Mouse (Mus musculus) erythroblast, embryonic 14.5 days (primary cell): ENCODE measurements around the gene Vstm2l. TPM values are rescaled to one million over a fixed set of nuclear protein-coding genes. Genes with fewer than 3 reads are reported as not detected.

Source experiments
- H3K27me3 ChIP-seq: 2 replicates; pipeline ENCODE4 v1.6.1; 2012; ENCODE audit warnings: inconsistent platforms; ENCODE audit not compliant: control insufficient read depth
- H3K36me3 ChIP-seq: 2 replicates; pipeline ENCODE4 v1.6.1; 2012; ENCODE audit warnings: mild to moderate bottlenecking, inconsistent platforms; ENCODE audit not compliant: control insufficient read depth
- H3K4me1 ChIP-seq: 2 replicates; pipeline ENCODE4 v1.6.1; 2012; ENCODE audit warnings: inconsistent platforms; ENCODE audit not compliant: control insufficient read depth
- H3K4me3 ChIP-seq: replicated peaks from 2 replicates; pipeline ENCODE3; 2012; ENCODE audit warnings: moderate library complexity, mild to moderate bottlenecking, inconsistent platforms
- H3K9me3 ChIP-seq: 2 replicates; pipeline ENCODE4 v1.6.1; 2012; ENCODE audit warnings: low read length, inconsistent platforms, mixed read lengths; ENCODE audit not compliant: control insufficient read depth
- GATA1 ChIP-seq: IDR thresholded peaks from 2 replicates; pipeline ENCODE4 v1.6.1; 2012; ENCODE audit warnings: low read length, inconsistent platforms, mixed read lengths
- TAL1 ChIP-seq: IDR thresholded peaks from 3 replicates; pipeline ENCODE4 v1.6.1; 2012; ENCODE audit warnings: low read length, inconsistent platforms, mixed read lengths
- polyA plus RNA-seq: library from polyadenylated mRNA; stranded (reverse); fragments of >175 nt; gene quantifications from 2 replicates; pipeline ENCODE4 v1.2.3, GENCODE M21; 2012

The Vstm2l gene
- polyA plus RNA-seq, result not detected in 2 replicates

DNA sequence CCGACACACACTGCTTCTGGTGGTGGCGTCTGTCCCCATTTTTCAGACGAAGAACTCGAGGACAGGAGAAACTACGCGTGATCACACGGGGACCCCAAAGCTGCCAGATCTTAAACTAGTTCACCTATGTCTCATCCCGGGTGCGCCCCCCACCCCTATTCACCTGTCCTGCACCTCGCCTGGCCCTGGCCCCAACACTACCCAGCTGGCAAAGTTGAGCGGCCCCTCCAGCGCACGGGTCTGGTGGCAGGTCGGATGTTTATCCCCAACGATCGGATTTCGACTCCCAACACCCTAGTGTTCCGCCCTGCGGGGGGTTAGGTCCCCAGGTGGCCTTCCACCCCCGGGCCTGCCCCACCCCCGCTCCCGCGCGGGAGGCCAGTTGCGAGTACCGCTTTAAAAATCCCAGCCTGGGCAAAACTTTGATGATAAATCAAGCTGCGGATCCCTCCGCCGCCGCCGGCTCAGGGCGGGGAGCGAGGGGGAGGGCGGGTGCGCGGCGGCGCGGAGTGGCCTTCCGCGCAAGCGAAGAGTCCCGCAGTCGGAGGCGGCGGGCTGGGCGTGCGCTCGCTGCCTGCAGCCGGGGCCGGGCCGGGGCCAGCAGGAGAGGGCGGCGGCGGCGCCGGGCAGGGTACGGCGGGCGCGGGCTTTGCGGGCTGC lies at the start of gene Vstm2l:
Gene Vstm2l, plus strand, starts transcription at position 549 of the 660 bp plus-strand sequence.
- Histone ChIP-seq H3K4me3 (no peak within 1 kb of the TSS), H3K36me3 (no peaks in the 10 kb centered on the region), H3K27me3 (peaks cover 43% of the 10 kb centered on the region), H3K9me3 (no peaks in the 10 kb centered on the region), H3K4me1 (no peaks in the 10 kb centered on the region)
- TF ChIP-seq GATA1 (no peak), TAL1 (no peak)

DNA sequence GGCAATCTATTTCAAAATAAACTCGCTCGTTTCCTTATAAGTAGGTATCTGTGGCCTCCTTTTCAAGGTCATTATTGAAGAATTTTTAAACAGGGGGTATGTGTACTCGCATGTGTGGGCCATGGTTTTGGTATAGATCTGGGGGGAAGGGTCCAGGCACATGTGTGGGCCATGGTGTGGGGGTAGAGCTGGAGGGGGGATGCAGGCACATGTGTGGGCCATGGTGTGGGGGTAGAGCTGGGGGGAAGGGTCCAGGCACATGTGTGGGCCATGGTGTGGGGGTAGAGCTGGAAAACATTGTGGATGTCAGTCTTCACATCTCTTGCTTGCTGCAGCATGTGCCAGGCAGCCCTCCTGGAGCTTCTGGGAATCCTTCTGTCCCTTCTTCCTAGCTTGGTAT lies 47.3 kb upstream of the Vstm2l start:
- no peaks in the 10 kb centered on the region; the same call in 1 of the 2 replicates for H3K4me1 ChIP-seq

DNA sequence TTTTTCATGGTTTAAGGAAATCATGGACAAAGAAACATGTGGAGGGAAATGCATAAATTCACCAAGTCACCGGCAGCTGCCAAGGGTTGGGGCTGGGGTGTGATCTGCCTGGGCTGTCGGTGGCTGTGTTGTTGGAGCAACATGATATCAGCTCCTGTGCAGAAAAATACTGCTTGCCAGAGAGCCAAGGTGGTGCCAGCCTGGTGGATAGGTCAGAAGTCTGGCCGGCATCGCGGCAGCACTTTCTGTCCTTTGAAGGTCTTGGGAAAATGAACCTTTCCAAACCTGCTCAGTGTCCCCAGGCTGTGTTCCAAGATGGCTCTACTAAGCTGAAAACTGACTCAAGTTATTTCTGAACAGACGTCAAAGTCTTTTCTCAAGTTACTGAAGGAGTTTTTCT lies 44.2 kb upstream of the Vstm2l start:
- Histone ChIP-seq H3K36me3 (peaks cover 21% of the 10 kb centered on the region), H3K9me3 (no peaks in the 10 kb centered on the region), H3K27me3 (no peaks in the 10 kb centered on the region), H3K4me3 (no peak overlapping the region), H3K4me1 (no peaks in the 10 kb centered on the region)
- TF ChIP-seq TAL1 (no peak), GATA1 (no peak)

More for the DNA sequence above, 47.3 kb upstream of the Vstm2l start:
- H3K9me3 ChIP-seq, result no peaks in the 10 kb centered on the region
- no peak for TF ChIP-seq GATA1
- no peak for TF ChIP-seq TAL1
- H3K27me3 ChIP-seq, result no peaks in the 10 kb centered on the region
- H3K36me3 ChIP-seq, result peaks cover 14% of the 10 kb centered on the region
- no peak overlapping the region for H3K4me3 ChIP-seq

DNA sequence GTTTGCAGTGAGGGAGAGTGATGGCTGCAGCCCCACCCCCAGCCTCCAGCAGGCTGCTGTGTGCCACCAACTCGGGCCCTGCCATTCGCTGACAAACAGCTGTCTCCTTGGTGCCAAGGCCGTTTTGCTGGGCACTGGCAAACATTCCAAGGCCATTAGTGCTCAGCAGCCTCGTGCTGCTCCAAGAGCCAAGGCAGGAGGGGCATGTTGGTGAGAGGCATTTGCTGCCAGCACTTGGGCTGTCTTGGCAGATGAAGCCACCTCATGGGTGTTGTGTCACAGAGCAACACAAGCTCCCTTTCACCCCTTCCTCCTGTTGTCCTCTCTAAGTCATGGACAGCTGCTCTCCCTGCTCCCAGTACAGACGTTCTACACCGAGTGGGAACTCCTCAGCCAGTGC lies 41.2 kb upstream of the Vstm2l start:
- TF ChIP-seq GATA1, result no peak
- no peak for TF ChIP-seq TAL1
- Histone ChIP-seq H3K9me3 (no peaks in the 10 kb centered on the region), H3K36me3 (peaks cover 26% of the 10 kb centered on the region), H3K27me3 (no peaks in the 10 kb centered on the region), H3K4me1 (no peaks in the 10 kb centered on the region), H3K4me3 (no peak overlapping the region)

DNA sequence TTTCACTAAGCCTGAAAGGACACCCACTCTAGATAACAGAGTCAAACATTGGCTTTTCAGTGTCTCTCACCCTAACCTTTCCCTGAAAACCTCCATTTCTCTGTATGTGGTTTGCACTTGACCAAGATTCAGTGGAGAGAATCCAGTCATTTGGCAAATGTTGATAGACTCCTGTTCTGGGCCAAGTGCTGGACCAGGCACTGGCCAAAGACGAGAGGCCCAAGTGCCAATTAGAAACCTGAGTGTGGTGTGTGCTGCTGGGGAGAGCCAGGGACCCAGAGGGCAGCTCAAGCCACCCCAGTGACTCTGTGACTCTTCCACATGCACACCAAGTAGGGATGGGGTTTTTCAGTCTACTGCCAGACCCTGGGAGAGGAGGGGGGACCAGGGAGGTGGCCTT lies 40.8 kb upstream of the Vstm2l start:
- Histone ChIP-seq H3K9me3 (no peaks in the 10 kb centered on the region), H3K4me3 (no peak overlapping the region), H3K27me3 (no peaks in the 10 kb centered on the region), H3K36me3 (peaks cover 25% of the 10 kb centered on the region), H3K4me1 (no peaks in the 10 kb centered on the region)
- TF ChIP-seq GATA1 (no peak), TAL1 (no peak)

DNA sequence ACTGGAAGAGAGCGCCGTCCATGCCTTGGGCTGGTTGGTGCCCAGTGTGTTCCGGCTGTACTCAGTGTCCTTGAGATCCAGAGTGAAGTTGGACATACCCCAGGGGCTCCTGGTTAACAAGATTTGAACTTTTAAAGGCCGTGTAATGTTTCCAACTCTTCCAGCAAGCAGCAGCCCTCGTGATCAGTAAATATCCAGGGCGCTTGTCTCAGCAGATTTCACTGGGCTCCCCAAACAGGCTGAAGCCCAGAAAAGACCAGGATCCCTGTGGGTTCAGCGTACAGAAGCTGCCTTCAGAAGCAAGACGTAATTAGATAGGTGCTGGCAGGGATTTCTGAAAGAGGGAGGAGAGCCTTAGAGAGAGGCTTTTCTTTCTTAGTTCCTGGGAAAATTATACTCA lies 39.3 kb upstream of the Vstm2l start:
- Histone ChIP-seq H3K36me3 (peaks cover 25% of the 10 kb centered on the region), H3K4me1 (no peaks in the 10 kb centered on the region), H3K9me3 (no peaks in the 10 kb centered on the region), H3K27me3 (no peaks in the 10 kb centered on the region), H3K4me3 (no peak overlapping the region)
- TF ChIP-seq GATA1 (no peak), TAL1 (no peak)

DNA sequence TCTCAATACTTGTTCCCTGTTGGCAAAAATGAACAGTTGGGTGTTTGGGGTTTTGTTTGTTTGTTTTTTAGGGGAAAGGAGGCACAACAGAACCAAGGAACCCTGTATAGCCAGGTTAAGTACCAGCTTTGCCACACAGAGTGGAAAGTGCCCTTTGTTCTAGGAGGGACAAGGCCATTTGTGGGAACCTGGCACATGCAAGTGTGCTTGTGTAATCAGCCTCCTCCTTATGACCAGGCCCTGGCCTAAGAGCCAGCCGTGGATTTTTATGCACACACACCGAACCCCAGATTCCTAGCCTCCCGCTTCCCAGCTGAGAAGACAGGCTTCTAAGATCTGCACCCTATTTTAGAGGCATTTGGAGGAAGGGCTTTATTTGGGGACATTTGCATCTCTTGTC lies 37.1 kb upstream of the Vstm2l start:
- no peaks in the 10 kb centered on the region for H3K4me1 ChIP-seq
- no peak for TF ChIP-seq TAL1
- TF ChIP-seq GATA1, result no peak
- H3K4me3 ChIP-seq, result no peak overlapping the region
- no peaks in the 10 kb centered on the region for H3K9me3 ChIP-seq
- no peaks in the 10 kb centered on the region for H3K27me3 ChIP-seq
- H3K36me3 ChIP-seq, result peaks cover 15% of the 10 kb centered on the region

DNA sequence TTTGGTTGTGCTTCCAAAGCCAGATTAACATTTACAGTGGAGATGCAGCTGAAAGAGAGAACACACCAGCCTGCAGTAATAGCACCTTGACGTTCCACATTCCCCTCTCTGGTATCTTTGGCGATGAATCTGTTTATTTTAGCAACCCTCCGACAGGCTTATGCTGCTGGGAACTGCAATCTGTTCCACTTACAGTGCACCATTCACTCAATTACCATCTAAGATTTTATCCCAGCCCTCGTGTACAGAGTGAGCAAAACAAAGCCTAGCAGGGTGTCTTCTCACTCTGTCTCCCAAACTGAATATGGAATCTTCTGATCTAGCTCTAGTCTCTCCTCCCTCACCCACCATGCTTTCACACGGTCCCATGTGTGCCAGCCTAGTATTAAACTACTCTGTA lies 36.5 kb upstream of the Vstm2l start:
- no peaks in the 10 kb centered on the region for H3K4me1 ChIP-seq
- peaks cover 11% of the 10 kb centered on the region for H3K36me3 ChIP-seq
- no peaks in the 10 kb centered on the region for H3K9me3 ChIP-seq
- no peak overlapping the region for H3K4me3 ChIP-seq
- no peak for TF ChIP-seq GATA1
- no peak for TF ChIP-seq TAL1
- no peaks in the 10 kb centered on the region for H3K27me3 ChIP-seq

DNA sequence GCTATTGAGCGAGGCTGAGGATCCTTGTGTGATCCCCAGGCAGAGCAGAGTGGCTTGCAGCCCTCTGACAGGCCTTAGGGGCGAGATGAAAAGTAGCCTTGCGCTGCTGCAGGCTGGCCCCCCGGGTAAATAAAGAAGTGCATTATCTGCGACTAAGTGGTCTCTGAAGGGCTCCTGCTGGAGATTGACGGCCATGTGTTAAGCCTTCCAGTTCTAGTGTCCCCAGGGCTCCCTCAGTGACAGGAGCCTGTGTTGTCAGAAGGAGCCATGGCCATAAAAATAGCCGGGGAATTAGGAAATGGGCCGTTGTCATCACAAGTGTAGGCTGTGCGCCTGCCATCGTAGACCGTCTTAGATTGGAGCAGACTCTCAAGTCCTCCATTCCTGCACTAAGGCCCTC lies 32.5 kb upstream of the Vstm2l start:
- Histone ChIP-seq H3K9me3 (no peaks in the 10 kb centered on the region), H3K4me1 (no peaks in the 10 kb centered on the region)

More for the DNA sequence above, 32.5 kb upstream of the Vstm2l start:
- Histone ChIP-seq H3K4me3 (no peak overlapping the region), H3K36me3 (peaks cover 26% of the 10 kb centered on the region), H3K27me3 (no peaks in the 10 kb centered on the region)
- no peak for TF ChIP-seq TAL1
- no peak for TF ChIP-seq GATA1
